ENCODE assay signal across 9 mouse cellular contexts in genomic region chr8:71675456-71676019, GRCm38 (mm10). TPM values are rescaled to one million over a fixed set of nuclear protein-coding genes. Genes with fewer than 3 reads are reported as not detected.
A peak's percentile ranks its signal among the peaks of the same experiment; 100 is the strongest.
DNase-seq lines count a peak whose midpoint lies in the region; ATAC-seq and TF ChIP-seq lines count a peak whose summit lies in the region.
"Had no signal": no experiment of that assay in that cellular context is flagged by ENCODE, and none has a peak within 500 bp of the region (broad histone marks: within the 10 kb centered on the region; RNA-seq: fewer than 3 reads in every experiment).

No protein-coding gene starts in this region.

- no peak for TF ChIP-seq RAD21 in CH12.LX (IDR thresholded peaks at IDR 0.05; ENCODE audit: low read depth, low read length)

- H3K9me3 ChIP-seq in heart, embryonic 10.5 days = 0 out of 2 replicates have a peak, but pooled peaks cover 2% of the 10 kb centered on the region
- no peaks in the 10 kb centered on the region for H3K9me3 ChIP-seq in CH12.LX (replicated peaks; ENCODE audit: low read length)
- no peaks in the 10 kb centered on the region for H3K9me3 ChIP-seq in forebrain, embryonic 13.5 days (replicated peaks)
- H3K9me3 ChIP-seq in liver, embryonic 13.5 days (replicated peaks) = no peaks in the 10 kb centered on the region

- no peak for DNase-seq in heart, embryonic 10.5 days (ENCODE audit: low spot score)
- no peak for DNase-seq in heart, postnatal 14 days
- DNase-seq in CH12.LX (ENCODE audit: extremely low read depth) = peak; percentile 34
- no peak for DNase-seq in liver, embryonic 13.5 days
- DNase-seq in ovary, postnatal 14 days (ENCODE audit: low spot score) = no peak
- no peak for DNase-seq in left cerebral cortex, adult 9 months (ENCODE audit: low spot score in 2 of 2)
- no peak for DNase-seq in layer of hippocampus, adult 11-12 months (ENCODE audit: low spot score)

- peaks cover 57% of the 10 kb centered on the region for H3K27me3 ChIP-seq in heart, embryonic 10.5 days (ENCODE audit: insufficient read depth, poor library complexity, severe bottlenecking)
- peaks cover 6% of the 10 kb centered on the region for H3K27me3 ChIP-seq in CH12.LX (replicated peaks)
- peaks cover 57% of the 10 kb centered on the region for H3K27me3 ChIP-seq in forebrain, embryonic 13.5 days
- H3K27me3 ChIP-seq in liver, embryonic 13.5 days = peaks cover 28% of the 10 kb centered on the region

- no peak; the same call in 1 of the 2 replicates for TF ChIP-seq EP300 in CH12.LX (IDR thresholded peaks at IDR 0.05; ENCODE audit: low read length)

- no peaks in the 10 kb centered on the region for H3K36me3 ChIP-seq in heart, embryonic 10.5 days
- H3K36me3 ChIP-seq in CH12.LX (replicated peaks in 1 of 2; ENCODE audit: control insufficient read depth in 1 of 2, insufficient read depth in 1 of 2, low read length in 1 of 2) = peaks cover 19 to 26% of the 10 kb centered on the region in 2 experiments
- H3K36me3 ChIP-seq in forebrain, embryonic 13.5 days (ENCODE audit: poor library complexity, severe bottlenecking) = no peaks in the 10 kb centered on the region
- no peaks in the 10 kb centered on the region for H3K36me3 ChIP-seq in liver, embryonic 13.5 days

- ATAC-seq in forebrain, embryonic 13.5 days = no peak
- ATAC-seq in liver, embryonic 13.5 days (ENCODE audit: low read depth) = no peak

- H3K4me2 ChIP-seq in CH12.LX (ENCODE audit: insufficient read depth, low read depth, poor library complexity, severe bottlenecking) = peak overlapping the region; percentile 94
- peak overlapping the region; percentile 83 for H3K4me2 ChIP-seq in forebrain, embryonic 13.5 days
- H3K4me2 ChIP-seq in liver, embryonic 13.5 days = peak overlapping the region; percentile 89

- H3K4me3 ChIP-seq in heart, embryonic 10.5 days = peak overlapping the region; percentile 81
- peak overlapping the region; percentile 0 to 72 (median 37) for H3K4me3 ChIP-seq in CH12.LX (replicated peaks in 1 of 3; ENCODE audit: low read depth in 2 of 3, low read length in 2 of 3, poor library complexity in 1 of 3)
- peak overlapping the region; percentile 66 for H3K4me3 ChIP-seq in forebrain, embryonic 13.5 days
- H3K4me3 ChIP-seq in liver, embryonic 13.5 days (replicated peaks) = peak overlapping the region; percentile 76

- peaks cover 48% of the 10 kb centered on the region for H3K4me1 ChIP-seq in heart, embryonic 10.5 days
- peaks cover 30 to 60% of the 10 kb centered on the region in 2 experiments for H3K4me1 ChIP-seq in CH12.LX (ENCODE audit: control insufficient read depth in 1 of 2, insufficient read depth in 2 of 2)
- H3K4me1 ChIP-seq in forebrain, embryonic 13.5 days = peaks cover 20% of the 10 kb centered on the region; the same call in 1 of the 2 replicates
- H3K4me1 ChIP-seq in liver, embryonic 13.5 days (replicated peaks) = peaks cover 50% of the 10 kb centered on the region

- in situ Hi-C loops in CH12.LX (cut with MboI; ENCODE audit: low pct_ligation_motif_present, low pct_unique_long_range_greater_than_20kb, low sequenced_read_pairs) = no loop called here

- TF ChIP-seq POLR2A in CH12.LX (IDR thresholded peaks at IDR 0.05; ENCODE audit: low read depth, low read length) = no peak

- peak overlapping the region; percentile 94; the same call in 1 of the 2 replicates for H3K27ac ChIP-seq in heart, embryonic 10.5 days
- peak overlapping the region; percentile 93 for H3K27ac ChIP-seq in CH12.LX (ENCODE audit: insufficient read depth, low read depth)
- H3K27ac ChIP-seq in forebrain, embryonic 13.5 days = no peak overlapping the region
- peak overlapping the region; percentile 77 for H3K27ac ChIP-seq in liver, embryonic 13.5 days

- H3K9ac ChIP-seq in CH12.LX (ENCODE audit: insufficient read depth, low read depth) = peak overlapping the region; percentile 90; the same call in 1 of the 2 replicates
- peak overlapping the region; percentile 80 for H3K9ac ChIP-seq in forebrain, embryonic 13.5 days
- H3K9ac ChIP-seq in liver, embryonic 13.5 days = peak overlapping the region; percentile 81

- peaks cover 15% of the 10 kb centered on the region for H3K79me2 ChIP-seq in CH12.LX (replicated peaks; ENCODE audit: control insufficient read depth, extremely low read depth, insufficient read depth, poor library complexity, severe bottlenecking)

- TF ChIP-seq CTCF in CH12.LX (conservative IDR thresholded peaks at IDR 0.05 in 1 of 2, IDR thresholded peaks at IDR 0.05 in 1 of 2; ENCODE audit: low read depth in 2 of 2, low read length in 2 of 2) = no peak

- dilution Hi-C loops in CH12.LX (cut with MboI; ENCODE audit: extremely low pct_ligation_motif_present, extremely low pct_unique_long_range_greater_than_20kb, low sequenced_read_pairs) = no loop called here

- WGBS in heart, embryonic 10.5 days = 31% methylated on average over 9 of the region's 9 CpGs
- WGBS in forebrain, embryonic 13.5 days = 29% methylated on average over 9 of the region's 9 CpGs
- 40% methylated on average over 9 of the region's 9 CpGs for WGBS in liver, embryonic 13.5 days (ENCODE audit: insufficient replicate concordance)

- intact Hi-C loops in heart, postnatal 14 days (cut with DNase I) = no loop called here

TF ChIP-seq in CH12.LX, 34 proteins besides CTCF, POLR2A, EP300 and RAD21:
- TF ChIP-seq POLR2AphosphoS2 (IDR thresholded peaks at IDR 0.05; ENCODE audit: low read depth, low read length) (no peak; the same call in 1 of the 2 replicates), BHLHE40 (IDR thresholded peaks at IDR 0.05; ENCODE audit: low read depth, low read length) (no peak), ETS1 (conservative IDR thresholded peaks at IDR 0.05; ENCODE audit: low read depth, low read length) (peak; percentile 19; the same call in 1 of the 2 replicates), RCOR1 (conservative IDR thresholded peaks at IDR 0.05; ENCODE audit: low read depth, low read length) (no peak), TCF12 (IDR thresholded peaks at IDR 0.05; ENCODE audit: low read depth, low read length) (peak; percentile 7; the same call in 1 of the 2 replicates), PAX5 (IDR thresholded peaks at IDR 0.05; ENCODE audit: low read length) (no peak)
TF ChIP-seq in CH12.LX: peak in this region for 2.

RNA-seq across cellular contexts. Expression of gene Jak3, which starts 0.6 kb away (rescaled TPM):
- 6.7 and 9.7 TPM in 2 replicates for polyA plus RNA-seq in heart, embryonic 10.5 days (2016; fragmentation: Nextera tagmentation; extraction: Ambion mirVana)
- 10 to 100 TPM; 11.7 to 13.3 TPM for total RNA-seq in heart, postnatal 14 days (2021)
- 39.2 and 47.1 TPM in 2 replicates for total RNA-seq in CH12.LX (2012; rRNA removed)
- 13.3 and 15.0 TPM in 2 replicates for total RNA-seq in CH12.LX (2014; rRNA removed)
- 35.6 and 37.8 TPM in 2 replicates for polyA plus RNA-seq in CH12.LX (2012; ENCODE audit: insufficient read length, low read depth)
- 1.6 and 1.7 TPM in 2 replicates for polyA plus RNA-seq in forebrain, embryonic 13.5 days (2015; fragmentation: Nextera tagmentation; extraction: Ambion mirVana)
- polyA plus RNA-seq in liver, embryonic 13.5 days (2015; fragmentation: Nextera tagmentation; extraction: Ambion mirVana) = 5.7 and 6.1 TPM in 2 replicates

RNA-seq across cellular contexts. Expression of gene Unc13a, which starts 4.0 kb away (rescaled TPM):
- 0.31 and 0.48 TPM in 2 replicates for polyA plus RNA-seq in heart, embryonic 10.5 days (2016; fragmentation: Nextera tagmentation; extraction: Ambion mirVana)
- 1 to 10 TPM in 1 of 2 experiments, under 1 TPM in 1; 0.93 to 1.1 TPM for total RNA-seq in heart, postnatal 14 days (2021)
- total RNA-seq in CH12.LX (2012; rRNA removed) = 1.0 and 1.7 TPM in 2 replicates
- total RNA-seq in CH12.LX (2014; rRNA removed) = 0.55 and 0.68 TPM in 2 replicates
- polyA plus RNA-seq in CH12.LX (2012; ENCODE audit: insufficient read length, low read depth) = 0.79 and 2.1 TPM in 2 replicates
- polyA plus RNA-seq in forebrain, embryonic 13.5 days (2015; fragmentation: Nextera tagmentation; extraction: Ambion mirVana) = 13.0 and 15.8 TPM in 2 replicates
- 0.20 TPM in 2 replicates for polyA plus RNA-seq in liver, embryonic 13.5 days (2015; fragmentation: Nextera tagmentation; extraction: Ambion mirVana)

RNA-seq across cellular contexts. Expression of gene Insl3, which starts 13.5 kb away (rescaled TPM):
- 0.99 and 1.5 TPM in 2 replicates for polyA plus RNA-seq in heart, embryonic 10.5 days (2016; fragmentation: Nextera tagmentation; extraction: Ambion mirVana)
- total RNA-seq in heart, postnatal 14 days (2021) = 1 to 10 TPM; 5.0 to 7.0 TPM
- total RNA-seq in CH12.LX (2012; rRNA removed) (8.7 and 9.8 TPM in 2 replicates), CH12.LX (2014; rRNA removed) (1.9 and 3.0 TPM in 2 replicates)
- polyA plus RNA-seq in CH12.LX (2012; ENCODE audit: insufficient read length, low read depth) = 14.4 and 21.4 TPM in 2 replicates
- 0.47 TPM in 1 of 2 replicates, not detected in the other for polyA plus RNA-seq in forebrain, embryonic 13.5 days (2015; fragmentation: Nextera tagmentation; extraction: Ambion mirVana)
- 0.67 and 1.1 TPM in 2 replicates for polyA plus RNA-seq in liver, embryonic 13.5 days (2015; fragmentation: Nextera tagmentation; extraction: Ambion mirVana)
- total RNA-seq: monocyte, adult 5-6 weeks had no signal

RNA-seq across cellular contexts. Expression of gene B3gnt3, which starts 26.1 kb away (rescaled TPM):
- polyA plus RNA-seq in heart, embryonic 10.5 days (2016; fragmentation: Nextera tagmentation; extraction: Ambion mirVana) = 1.6 and 2.9 TPM in 2 replicates
- 10 to 100 TPM in 1 of 2 experiments, 1 to 10 TPM in 1; 9.4 to 11.4 TPM for total RNA-seq in heart, postnatal 14 days (2021)
- total RNA-seq in CH12.LX (2012; rRNA removed) = 0.63 and 0.98 TPM in 2 replicates
- 0.09 TPM in 1 of 2 replicates, not detected in the other for total RNA-seq in CH12.LX (2014; rRNA removed)
- polyA plus RNA-seq in CH12.LX (2012; ENCODE audit: insufficient read length, low read depth) = 0.24 and 0.26 TPM in 2 replicates
- 0.33 and 0.44 TPM in 2 replicates for polyA plus RNA-seq in forebrain, embryonic 13.5 days (2015; fragmentation: Nextera tagmentation; extraction: Ambion mirVana)
- polyA plus RNA-seq in liver, embryonic 13.5 days (2015; fragmentation: Nextera tagmentation; extraction: Ambion mirVana) = 3.5 and 3.7 TPM in 2 replicates
- total RNA-seq: monocyte, adult 5-6 weeks had no signal

RNA-seq across cellular contexts. Expression of gene Fcho1, which starts 50.0 kb away (rescaled TPM):
- polyA plus RNA-seq in heart, embryonic 10.5 days (2016; fragmentation: Nextera tagmentation; extraction: Ambion mirVana) = 2.0 and 3.1 TPM in 2 replicates
- total RNA-seq in heart, postnatal 14 days (2021) = 1 to 10 TPM; 1.4 to 5.7 TPM
- total RNA-seq in CH12.LX (2012; rRNA removed) (95.5 and 99.8 TPM in 2 replicates), CH12.LX (2014; rRNA removed) (39.3 and 40.2 TPM in 2 replicates)
- 77.5 and 82.0 TPM in 2 replicates for polyA plus RNA-seq in CH12.LX (2012; ENCODE audit: insufficient read length, low read depth)
- polyA plus RNA-seq in forebrain, embryonic 13.5 days (2015; fragmentation: Nextera tagmentation; extraction: Ambion mirVana) = 39.6 and 47.2 TPM in 2 replicates
- 16.6 and 16.9 TPM in 2 replicates for polyA plus RNA-seq in liver, embryonic 13.5 days (2015; fragmentation: Nextera tagmentation; extraction: Ambion mirVana)
